Mouse (Mus musculus) brain, embryonic 14.5 days (tissue): ENCODE measurements around the gene Fndc3b.

Experiments
- CTCF ChIP-seq: fragments of 200-500 bp; IDR thresholded peaks from 2 replicates; pipeline ENCODE4 v1.5.1; 2012; ENCODE audit warnings: inconsistent platforms, mild to moderate bottlenecking, moderate library complexity, borderline replicate concordance; ENCODE audit not compliant: insufficient read depth, insufficient read length; ENCODE audit errors: extremely low read depth
- POLR2A ChIP-seq: fragments of 200-500 bp; IDR thresholded peaks from 2 replicates; pipeline ENCODE4 v1.6.1; 2012; ENCODE audit warnings: mild to moderate bottlenecking, inconsistent platforms, borderline replicate concordance; ENCODE audit not compliant: poor library complexity, insufficient read depth, insufficient read length, severe bottlenecking; ENCODE audit errors: extremely low read depth

DNA sequence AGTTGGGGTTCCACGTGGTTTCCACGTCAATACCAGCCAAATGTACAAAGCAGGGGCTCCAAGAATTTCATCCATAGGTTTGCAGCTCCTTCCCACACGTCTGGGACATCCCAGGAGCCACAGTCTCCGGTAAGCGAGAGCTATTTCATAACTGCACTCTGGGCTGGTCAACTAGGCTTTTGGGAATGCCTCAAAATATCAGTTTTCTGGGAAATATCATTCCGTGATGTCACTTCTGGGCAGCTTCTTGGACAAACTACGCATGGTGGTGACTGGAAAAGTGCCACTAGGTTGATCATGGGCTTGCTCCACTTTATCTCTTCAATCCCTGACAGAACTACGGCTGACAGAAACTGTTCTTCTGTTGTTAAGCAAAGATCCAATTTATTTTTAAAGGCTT, 217.0 kb downstream of the Fndc3b start:
- TF ChIP-seq CTCF (no peak), POLR2A (no peak)
